Mouse (Mus musculus): ENCODE measurements around the gene Aplp1. TPM values are rescaled to one million over a fixed set of nuclear protein-coding genes. Genes with fewer than 3 reads are reported as not detected.
A peak's percentile ranks its signal among the peaks of the same experiment; 100 is the strongest.

Gene Aplp1
- total and polyA plus RNA-seq, 2 experiments from 2014 or later, result 811 to 923 TPM

GRCm38 (mm10) chr7:30431793-30432192 is 13.5 kb downstream of the Aplp1 start:
- WGBS, result 6% methylated on average over 3 of the region's 3 CpGs
- TF ChIP-seq CTCF (IDR thresholded peaks at IDR 0.05), result peak; percentile 83
- H3K4me2 ChIP-seq (ENCODE audit: low read depth, low read length, poor library complexity, severe bottlenecking), result no peak overlapping the region
- no peaks in the 10 kb centered on the region for H3K4me1 ChIP-seq (ENCODE audit: insufficient read depth, low read length)
- H3K4me3 ChIP-seq (ENCODE audit: low read depth, low read length), result no peak overlapping the region
- no peak overlapping the region for H3K27ac ChIP-seq (ENCODE audit: low read depth, low read length)
- no peaks in the 10 kb centered on the region for H3K9me3 ChIP-seq (ENCODE audit: low read length)
- ATAC-seq (ENCODE audit: low FRiP score) (peak; percentile 82; the same call in 1 of the 2 replicates), DNase-seq (ENCODE audit: low spot score) (peak; percentile 93)
- H3K9ac ChIP-seq (replicated peaks; ENCODE audit: low read length, poor library complexity, severe bottlenecking), result no peak overlapping the region
- no peaks in the 10 kb centered on the region for H3K27me3 ChIP-seq (ENCODE audit: insufficient read depth, low read length)
- peaks cover 20% of the 10 kb centered on the region for H3K36me3 ChIP-seq (ENCODE audit: insufficient read depth, low read length)

- Histone ChIP-seq H3K4me2 (ENCODE audit: low read depth, low read length, poor library complexity, severe bottlenecking) (no peak overlapping the region), H3K9ac (replicated peaks; ENCODE audit: low read length, poor library complexity, severe bottlenecking) (no peak overlapping the region), H3K36me3 (ENCODE audit: insufficient read depth, low read length) (peaks cover 24% of the 10 kb centered on the region), H3K27me3 (ENCODE audit: insufficient read depth, low read length) (no peaks in the 10 kb centered on the region), H3K4me3 (ENCODE audit: low read depth, low read length) (no peak overlapping the region), H3K4me1 (ENCODE audit: insufficient read depth, low read length) (no peaks in the 10 kb centered on the region), H3K9me3 (ENCODE audit: low read length) (no peaks in the 10 kb centered on the region), H3K27ac (ENCODE audit: low read depth, low read length) (no peak overlapping the region)
- DNase-seq (ENCODE audit: low spot score), result no peak
- no peak for ATAC-seq (ENCODE audit: low FRiP score)
- WGBS, result 68% methylated on average over 2 of the region's 2 CpGs
- no peak for TF ChIP-seq CTCF (IDR thresholded peaks at IDR 0.05)
Observed at GRCm38 (mm10) chr7:30430191-30430590, 15.1 kb downstream of the Aplp1 start.

GRCm38 (mm10) chr7:30429327-30429726 is 16.0 kb downstream of the Aplp1 start:
- no peak for TF ChIP-seq CTCF (IDR thresholded peaks at IDR 0.05)

DNA sequence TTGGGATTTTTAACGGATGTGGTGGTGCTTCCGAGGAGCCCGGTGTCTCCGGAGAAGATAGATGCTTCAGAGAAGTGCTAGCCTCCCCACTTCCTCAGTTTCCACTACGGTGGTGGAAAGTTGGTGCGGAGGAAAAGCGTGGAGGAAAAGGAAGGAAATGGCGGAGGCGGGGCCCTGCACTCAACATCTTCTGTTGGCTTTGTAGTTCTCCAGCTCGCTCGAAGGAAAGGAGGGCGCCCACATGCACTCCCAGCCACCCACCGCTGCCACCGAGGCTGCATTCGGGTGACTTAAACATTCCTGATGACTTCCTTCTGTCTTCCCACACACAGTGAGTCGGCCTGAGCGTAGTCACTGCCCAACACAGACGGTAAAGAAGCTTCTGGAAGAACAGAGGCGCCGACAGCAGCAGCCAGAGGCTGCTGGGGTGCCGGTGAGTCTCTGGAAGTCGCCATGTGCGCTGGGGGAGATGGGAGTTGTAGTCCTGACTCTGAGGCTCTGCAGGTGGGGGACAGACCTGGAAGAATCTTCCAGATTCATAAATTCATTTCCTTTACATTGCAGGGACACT is 22.2 kb downstream of the Aplp1 start:
- H3K27ac ChIP-seq (ENCODE audit: low read depth, low read length), result peak overlapping the region; percentile 69; the same call in 1 of the 2 replicates
- peak overlapping the region; percentile 81 for H3K4me2 ChIP-seq (ENCODE audit: low read depth, low read length, poor library complexity, severe bottlenecking)
- DNase-seq (ENCODE audit: low spot score) (peak; percentile 26), ATAC-seq (ENCODE audit: low FRiP score) (no peak)
- H3K4me1 ChIP-seq (ENCODE audit: insufficient read depth, low read length), result no peaks in the 10 kb centered on the region; the same call in 1 of the 2 replicates
- no peaks in the 10 kb centered on the region for H3K27me3 ChIP-seq (ENCODE audit: insufficient read depth, low read length)
- no peaks in the 10 kb centered on the region for H3K9me3 ChIP-seq (ENCODE audit: low read length)
- peak overlapping the region; percentile 69 for H3K9ac ChIP-seq (replicated peaks; ENCODE audit: low read length, poor library complexity, severe bottlenecking)
- 49% methylated on average over 23 of the region's 23 CpGs for WGBS
- peaks cover 21% of the 10 kb centered on the region for H3K36me3 ChIP-seq (ENCODE audit: insufficient read depth, low read length)
- no peak for TF ChIP-seq CTCF (IDR thresholded peaks at IDR 0.05)
- H3K4me3 ChIP-seq (ENCODE audit: low read depth, low read length), result peak overlapping the region; percentile 50

More at GRCm38 (mm10) chr7:30429327-30429726, 16.0 kb downstream of the Aplp1 start:
- DNase-seq (ENCODE audit: low spot score) (no peak), ATAC-seq (ENCODE audit: low FRiP score) (no peak)
- Histone ChIP-seq H3K36me3 (ENCODE audit: insufficient read depth, low read length) (peaks cover 21% of the 10 kb centered on the region), H3K27me3 (ENCODE audit: insufficient read depth, low read length) (no peaks in the 10 kb centered on the region), H3K27ac (ENCODE audit: low read depth, low read length) (no peak overlapping the region), H3K4me1 (ENCODE audit: insufficient read depth, low read length) (no peaks in the 10 kb centered on the region), H3K4me2 (ENCODE audit: low read depth, low read length, poor library complexity, severe bottlenecking) (no peak overlapping the region), H3K9me3 (ENCODE audit: low read length) (no peaks in the 10 kb centered on the region), H3K9ac (replicated peaks; ENCODE audit: low read length, poor library complexity, severe bottlenecking) (no peak overlapping the region), H3K4me3 (ENCODE audit: low read depth, low read length) (no peak overlapping the region)

- WGBS, result 9% methylated on average over 9 of the region's 9 CpGs
- peak overlapping the region; percentile 69 for H3K9ac ChIP-seq (replicated peaks; ENCODE audit: low read length, poor library complexity, severe bottlenecking)
- ATAC-seq (ENCODE audit: low FRiP score), result no peak
Observed at GRCm38 (mm10) chr7:30422560-30422959, 22.8 kb downstream of the Aplp1 start.

DNA sequence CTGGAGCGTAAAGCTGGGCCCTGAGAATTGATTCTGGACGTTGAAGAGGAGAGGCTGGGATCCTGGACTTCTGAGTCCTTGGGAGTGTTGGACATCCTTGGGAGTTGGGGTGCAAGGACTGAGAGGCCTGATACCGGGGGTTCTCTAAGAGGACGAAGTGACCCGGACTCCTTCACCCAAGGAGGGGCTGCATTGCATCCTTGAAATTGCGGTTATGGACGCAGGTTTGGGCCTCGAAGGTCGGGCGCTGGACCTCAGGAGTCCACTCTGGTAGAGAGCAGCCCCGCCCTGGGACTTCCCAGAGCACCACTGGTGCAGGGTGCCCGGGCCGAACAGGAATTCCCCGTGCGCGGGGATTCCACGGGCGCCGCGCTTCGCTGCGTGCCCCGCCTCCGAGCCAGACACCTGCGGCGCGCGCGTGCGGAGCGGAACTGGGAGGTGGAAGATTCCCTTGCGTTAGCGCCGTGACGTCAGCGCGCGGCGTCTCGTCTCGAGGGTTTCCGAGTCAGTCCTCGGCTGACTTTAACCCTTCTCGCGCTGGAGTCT is 23.4 kb downstream of the Aplp1 start:
- peak overlapping the region; percentile 69 for H3K9ac ChIP-seq (replicated peaks; ENCODE audit: low read length, poor library complexity, severe bottlenecking)
- DNase-seq (ENCODE audit: low spot score) (peak; percentile 93), ATAC-seq (ENCODE audit: low FRiP score) (peak; percentile 91)
- under 1% methylated on average over 45 of the region's 45 CpGs for WGBS
- H3K36me3 ChIP-seq (ENCODE audit: insufficient read depth, low read length), result peaks cover 16% of the 10 kb centered on the region
- no peaks in the 10 kb centered on the region; the same call in 1 of the 2 replicates for H3K4me1 ChIP-seq (ENCODE audit: insufficient read depth, low read length)
- H3K27ac ChIP-seq (ENCODE audit: low read depth, low read length), result peak overlapping the region; percentile 69
- TF ChIP-seq CTCF (IDR thresholded peaks at IDR 0.05), result no peak
- peak overlapping the region; percentile 50 for H3K4me3 ChIP-seq (ENCODE audit: low read depth, low read length)
- H3K27me3 ChIP-seq (ENCODE audit: insufficient read depth, low read length), result no peaks in the 10 kb centered on the region
- H3K9me3 ChIP-seq (ENCODE audit: low read length), result no peaks in the 10 kb centered on the region
- H3K4me2 ChIP-seq (ENCODE audit: low read depth, low read length, poor library complexity, severe bottlenecking), result peak overlapping the region; percentile 81

More at GRCm38 (mm10) chr7:30422560-30422959, 22.8 kb downstream of the Aplp1 start:
- TF ChIP-seq CTCF (IDR thresholded peaks at IDR 0.05), result no peak
- no peaks in the 10 kb centered on the region for H3K27me3 ChIP-seq (ENCODE audit: insufficient read depth, low read length)
- peaks cover 21% of the 10 kb centered on the region for H3K36me3 ChIP-seq (ENCODE audit: insufficient read depth, low read length)
- H3K4me2 ChIP-seq (ENCODE audit: low read depth, low read length, poor library complexity, severe bottlenecking), result peak overlapping the region; percentile 81
- no peak for DNase-seq (ENCODE audit: low spot score)
- no peaks in the 10 kb centered on the region; the same call in 1 of the 2 replicates for H3K4me1 ChIP-seq (ENCODE audit: insufficient read depth, low read length)
- peak overlapping the region; percentile 50 for H3K4me3 ChIP-seq (ENCODE audit: low read depth, low read length)
- H3K9me3 ChIP-seq (ENCODE audit: low read length), result no peaks in the 10 kb centered on the region
- H3K27ac ChIP-seq (ENCODE audit: low read depth, low read length), result peak overlapping the region; percentile 69

Data from midbrain, postnatal 0 days (tissue).